Mouse (Mus musculus): ENCODE data around the gene Cct4. TPM values are rescaled to one million over a fixed set of nuclear protein-coding genes. Genes with fewer than 3 reads are reported as not detected.

Cct4 gene
- total RNA-seq (2023; ENCODE audit: inconsistent age) = 197 to 212 TPM (median 206 TPM) in 4 replicates

GRCm38 (mm10) chr11:22990393-22991126 lies at the start of gene Cct4:
Gene Cct4 (plus strand): TSS chr11:22990519.

GRCm38 (mm10) chr11:22971835-22972709 lies 18.2 kb upstream of the Cct4 start, which contains the start of gene Zrsr1:
Gene Zrsr1 (plus strand): TSS chr11:22972005.

GRCm38 (mm10) chr11:22981984-22982757 lies 8.1 kb upstream of the Cct4 start, which contains the start of the genes Gm28048 and Commd1:
Gene Gm28048 (minus strand): TSS chr11:22982090.
Gene Commd1 (minus strand): TSS chr11:22982382.

GRCm38 (mm10) chr11:23007481-23008180 lies 17.3 kb downstream of the Cct4 start, which contains the start of gene Fam161a:
Gene Fam161a (plus strand): TSS chr11:23007531.

Other genes with a start within 250 kb of the Cct4 start
- 58.3 to 87.2 TPM (median 73.4 TPM) in 4 replicates for gene B3gnt2, start 129.6 kb upstream of the Cct4 start, total RNA-seq (2023; ENCODE audit: inconsistent age)
- gene Zrsr1, start 18.5 kb upstream of the Cct4 start, total RNA-seq (2023; ENCODE audit: inconsistent age) = 37.0 to 61.0 TPM (median 41.1 TPM) in 4 replicates
- gene Gm28048, start 8.4 kb upstream of the Cct4 start, total RNA-seq (2023; ENCODE audit: inconsistent age) = 38.3 to 48.3 TPM (median 43.8 TPM) in 4 replicates
- gene Commd1, start 8.1 kb upstream of the Cct4 start, total RNA-seq (2023; ENCODE audit: inconsistent age) = 38.4 to 46.9 TPM (median 39.3 TPM) in 4 replicates
- gene Fam161a, start 17.0 kb downstream of the Cct4 start, total RNA-seq (2023; ENCODE audit: inconsistent age) = 4.8 to 5.3 TPM (median 5.0 TPM) in 4 replicates